Mouse (Mus musculus): ENCODE measurements around the gene Gmds. TPM values are rescaled to one million over a fixed set of nuclear protein-coding genes. Genes with fewer than 3 reads are reported as not detected.

The Gmds gene
- total and polyA plus RNA-seq, 2 experiments from 2014 or later: 18.6 to 35.1 TPM

GRCm38 (mm10) chr13:31888500-31888899 is 450.0 kb downstream of the Gmds start:
- no peak for TF ChIP-seq CTCF (IDR thresholded peaks at IDR 0.05; ENCODE audit: low read depth)
- 87% methylated on average over 3 of the region's 3 CpGs for WGBS
- ATAC-seq (no peak), DNase-seq (no peak)
- Histone ChIP-seq H3K4me1 (ENCODE audit: insufficient read depth) (no peaks in the 10 kb centered on the region), H3K4me2 (ENCODE audit: low read depth) (no peak overlapping the region), H3K4me3 (ENCODE audit: low read depth, low read length) (no peak overlapping the region), H3K27me3 (ENCODE audit: insufficient read depth, low read length) (no peaks in the 10 kb centered on the region), H3K27ac (ENCODE audit: low read depth, low read length) (no peak overlapping the region), H3K9me3 (ENCODE audit: low read length) (no peaks in the 10 kb centered on the region), H3K36me3 (ENCODE audit: insufficient read depth) (no peaks in the 10 kb centered on the region), H3K9ac (no peak overlapping the region)

DNA sequence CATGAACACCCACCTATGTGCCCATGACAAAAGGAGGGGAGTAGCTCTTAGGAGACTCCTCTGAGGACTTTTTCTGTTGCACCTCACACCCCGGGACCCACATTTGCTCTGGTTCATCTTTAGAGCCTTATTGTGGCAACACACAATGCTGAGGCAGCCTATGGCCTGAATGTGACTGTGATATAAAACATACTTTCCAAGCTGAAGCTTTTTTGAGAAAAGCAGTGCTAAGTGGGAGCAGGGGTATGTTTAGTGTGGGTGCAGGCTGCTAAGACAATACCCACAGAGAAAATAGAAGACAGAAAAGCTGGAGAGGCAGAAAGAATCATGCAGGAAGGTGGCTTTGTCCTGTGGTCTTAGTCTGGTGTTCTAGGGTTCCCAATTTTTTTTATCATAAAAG is 452.8 kb downstream of the Gmds start:
- H3K27me3 ChIP-seq (ENCODE audit: insufficient read depth, low read length): no peaks in the 10 kb centered on the region
- H3K4me1 ChIP-seq (ENCODE audit: insufficient read depth): no peaks in the 10 kb centered on the region
- no peak for TF ChIP-seq CTCF (IDR thresholded peaks at IDR 0.05; ENCODE audit: low read depth)
- no peak for ATAC-seq
- no peak overlapping the region for H3K27ac ChIP-seq (ENCODE audit: low read depth, low read length)
- H3K9ac ChIP-seq: no peak overlapping the region
- H3K4me2 ChIP-seq (ENCODE audit: low read depth): no peak overlapping the region
- no peaks in the 10 kb centered on the region for H3K36me3 ChIP-seq (ENCODE audit: insufficient read depth)
- no peak for DNase-seq
- WGBS: 89% methylated on average over 1 of the region's 1 CpGs
- no peaks in the 10 kb centered on the region for H3K9me3 ChIP-seq (ENCODE audit: low read length)
- no peak overlapping the region for H3K4me3 ChIP-seq (ENCODE audit: low read depth, low read length)

DNA sequence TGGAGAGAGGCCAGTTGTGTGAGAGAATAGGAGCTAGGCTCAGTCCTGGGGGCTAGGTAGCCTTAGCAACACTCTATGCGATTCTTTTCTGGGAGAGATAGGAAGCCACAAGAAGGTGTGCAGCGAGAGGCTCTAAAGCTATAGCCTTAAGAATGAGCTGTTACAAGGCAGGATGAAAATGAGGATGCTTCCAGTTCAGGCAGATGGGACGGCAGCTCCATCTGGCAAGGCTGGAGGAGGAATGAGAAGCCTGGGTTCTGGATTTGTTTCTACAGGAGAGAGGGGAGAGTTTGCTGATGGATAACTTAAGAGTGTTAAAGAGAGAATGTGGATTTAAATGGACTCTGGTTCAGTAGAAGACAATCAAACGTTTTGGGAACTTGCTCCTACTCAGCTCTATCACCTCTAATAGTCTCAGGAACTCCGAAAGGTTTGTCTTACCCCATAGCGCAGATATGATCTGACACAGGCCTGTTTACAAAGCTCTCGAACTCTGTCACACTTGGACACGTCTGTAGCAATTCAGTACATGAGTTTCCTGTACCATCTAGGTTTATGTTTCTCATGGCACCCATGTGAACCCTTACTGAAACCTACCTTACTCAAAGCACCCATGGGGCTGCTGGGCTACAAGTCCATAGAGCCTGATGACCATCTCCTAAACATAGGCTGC is 459.6 kb downstream of the Gmds start:
- WGBS: 83% methylated on average over 8 of the region's 8 CpGs
- DNase-seq (peak; percentile 28), ATAC-seq (0 out of 2 replicates have a peak, but pooled peaks have one; percentile 38)
- no peak overlapping the region for H3K9ac ChIP-seq
- H3K27ac ChIP-seq (ENCODE audit: low read depth, low read length): no peak overlapping the region
- H3K36me3 ChIP-seq (ENCODE audit: insufficient read depth): no peaks in the 10 kb centered on the region
- H3K4me2 ChIP-seq (ENCODE audit: low read depth): no peak overlapping the region
- H3K9me3 ChIP-seq (ENCODE audit: low read length): no peaks in the 10 kb centered on the region
- no peak for TF ChIP-seq CTCF (IDR thresholded peaks at IDR 0.05; ENCODE audit: low read depth)
- H3K4me1 ChIP-seq (ENCODE audit: insufficient read depth): no peaks in the 10 kb centered on the region
- H3K4me3 ChIP-seq (ENCODE audit: low read depth, low read length): no peak overlapping the region
- no peaks in the 10 kb centered on the region for H3K27me3 ChIP-seq (ENCODE audit: insufficient read depth, low read length)

GRCm38 (mm10) chr13:31877061-31877460 is 461.5 kb downstream of the Gmds start:
- Histone ChIP-seq H3K27me3 (ENCODE audit: insufficient read depth, low read length) (no peaks in the 10 kb centered on the region), H3K9ac (no peak overlapping the region), H3K4me3 (ENCODE audit: low read depth, low read length) (no peak overlapping the region), H3K4me2 (ENCODE audit: low read depth) (no peak overlapping the region), H3K27ac (ENCODE audit: low read depth, low read length) (no peak overlapping the region), H3K4me1 (ENCODE audit: insufficient read depth) (no peaks in the 10 kb centered on the region), H3K9me3 (ENCODE audit: low read length) (no peaks in the 10 kb centered on the region), H3K36me3 (ENCODE audit: insufficient read depth) (no peaks in the 10 kb centered on the region)
- DNase-seq (no peak), ATAC-seq (no peak)
- WGBS: 69% methylated on average over 4 of the region's 4 CpGs
- TF ChIP-seq CTCF (IDR thresholded peaks at IDR 0.05; ENCODE audit: low read depth): no peak

- ATAC-seq: no peak
- DNase-seq: no peak
- H3K4me1 ChIP-seq (ENCODE audit: insufficient read depth): no peaks in the 10 kb centered on the region
- H3K36me3 ChIP-seq (ENCODE audit: insufficient read depth): no peaks in the 10 kb centered on the region
- no peaks in the 10 kb centered on the region for H3K9me3 ChIP-seq (ENCODE audit: low read length)
- H3K9ac ChIP-seq: no peak overlapping the region
- TF ChIP-seq CTCF (IDR thresholded peaks at IDR 0.05; ENCODE audit: low read depth): no peak
- no peak overlapping the region for H3K4me2 ChIP-seq (ENCODE audit: low read depth)
- no peak overlapping the region for H3K27ac ChIP-seq (ENCODE audit: low read depth, low read length)
- WGBS: 58% methylated on average over 3 of the region's 3 CpGs
- H3K4me3 ChIP-seq (ENCODE audit: low read depth, low read length): no peak overlapping the region
- no peaks in the 10 kb centered on the region for H3K27me3 ChIP-seq (ENCODE audit: insufficient read depth, low read length)
Observed at GRCm38 (mm10) chr13:31874427-31874826, 464.1 kb downstream of the Gmds start.

GRCm38 (mm10) chr13:31873269-31873668 is 465.3 kb downstream of the Gmds start:
- no peaks in the 10 kb centered on the region for H3K36me3 ChIP-seq (ENCODE audit: insufficient read depth)
- H3K9me3 ChIP-seq (ENCODE audit: low read length): no peaks in the 10 kb centered on the region
- 74% methylated on average over 1 of the region's 1 CpGs for WGBS
- H3K27me3 ChIP-seq (ENCODE audit: insufficient read depth, low read length): no peaks in the 10 kb centered on the region
- DNase-seq (no peak), ATAC-seq (no peak)
- no peak overlapping the region for H3K4me3 ChIP-seq (ENCODE audit: low read depth, low read length)
- H3K9ac ChIP-seq: no peak overlapping the region
- H3K27ac ChIP-seq (ENCODE audit: low read depth, low read length): no peak overlapping the region
- no peak for TF ChIP-seq CTCF (IDR thresholded peaks at IDR 0.05; ENCODE audit: low read depth)
- no peak overlapping the region for H3K4me2 ChIP-seq (ENCODE audit: low read depth)
- no peaks in the 10 kb centered on the region for H3K4me1 ChIP-seq (ENCODE audit: insufficient read depth)

DNA sequence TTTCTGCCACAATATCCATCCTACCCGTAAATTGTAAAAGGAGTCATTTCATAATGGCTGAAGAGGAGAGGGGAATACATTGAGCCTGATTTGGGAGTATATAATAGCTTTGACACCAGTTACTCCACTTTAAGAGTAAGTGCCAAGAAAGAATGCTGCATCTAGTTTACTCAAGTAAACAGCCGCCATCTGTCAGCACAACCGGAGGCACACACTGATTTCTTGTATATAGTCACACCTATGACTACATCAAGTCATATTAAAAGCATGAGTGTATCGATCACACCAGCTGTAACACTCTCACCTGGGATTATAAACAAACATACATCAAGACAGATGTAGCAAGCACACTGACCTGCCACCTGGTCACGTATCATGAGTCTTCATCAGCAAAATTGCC is 473.8 kb downstream of the Gmds start:
- H3K27me3 ChIP-seq (ENCODE audit: insufficient read depth, low read length): no peaks in the 10 kb centered on the region
- TF ChIP-seq CTCF (IDR thresholded peaks at IDR 0.05; ENCODE audit: low read depth): no peak
- H3K36me3 ChIP-seq (ENCODE audit: insufficient read depth): no peaks in the 10 kb centered on the region
- H3K4me1 ChIP-seq (ENCODE audit: insufficient read depth): no peaks in the 10 kb centered on the region
- no peak overlapping the region for H3K4me2 ChIP-seq (ENCODE audit: low read depth)
- no peak overlapping the region for H3K4me3 ChIP-seq (ENCODE audit: low read depth, low read length)
- DNase-seq: no peak
- 72% methylated on average over 5 of the region's 5 CpGs for WGBS
- no peaks in the 10 kb centered on the region for H3K9me3 ChIP-seq (ENCODE audit: low read length)
- H3K9ac ChIP-seq: no peak overlapping the region
- peak; percentile 23; the same call in 1 of the 2 replicates for ATAC-seq
- no peak overlapping the region for H3K27ac ChIP-seq (ENCODE audit: low read depth, low read length)

Data from forebrain, postnatal 0 days (tissue).